Mouse (Mus musculus): Measurements from ENCODE around the gene Tdrd1.

DNA sequence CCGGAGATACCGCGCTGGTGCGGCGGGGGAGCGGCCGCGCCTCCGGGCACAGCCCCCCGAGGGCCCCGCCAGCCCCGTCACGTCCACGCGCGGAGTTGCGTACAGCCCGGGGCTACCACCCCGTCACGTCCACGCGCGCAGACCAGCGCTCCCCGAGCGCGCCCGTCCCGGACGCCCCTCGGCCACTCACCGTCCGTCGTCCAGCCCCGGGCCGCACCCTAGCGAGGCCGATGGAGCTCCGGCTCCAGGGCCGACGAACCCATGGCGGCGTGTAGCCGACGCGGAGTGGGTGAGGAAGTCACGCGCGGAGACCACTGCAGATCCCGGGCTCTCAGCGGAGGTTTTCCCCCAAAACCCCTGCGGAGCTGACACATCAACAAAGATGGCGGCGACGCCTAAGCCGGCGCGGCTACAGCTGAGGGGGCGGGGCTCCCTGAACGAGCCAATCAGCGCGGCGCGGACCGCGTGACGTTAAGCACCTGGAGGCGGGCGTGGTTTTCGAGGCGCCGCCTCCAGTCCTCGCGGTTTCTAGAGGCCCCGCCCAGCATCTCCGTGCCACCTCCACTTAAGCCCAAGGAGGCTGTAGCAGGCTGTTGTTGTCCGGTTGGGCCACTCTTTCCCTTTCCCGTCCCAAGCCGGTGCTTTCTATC lies 4.1 kb upstream of the Tdrd1 start, which contains the start of gene Ccdc186:
- no peak for TF ChIP-seq POLR2A (IDR thresholded peaks at IDR 0.05; ENCODE audit: borderline replicate concordance, low read depth, low read length)
- TF ChIP-seq CTCF (IDR thresholded peaks at IDR 0.05; ENCODE audit: low read depth, low read length) = no peak

All from bone marrow macrophage, adult 2 months (primary cell).